Mouse (Mus musculus): ENCODE data around the gene Nt5dc3.

The Nt5dc3 gene

GRCm38 (mm10) chr10:86777614-86778319, 1.0 kb upstream of the Nt5dc3 start:
- in situ Hi-C loops (cut with MboI, MseI): loop anchor here (5.0 to 10.0 kb wide), 2 partner anchors 75 to 1863 kb away; partner anchors contain the start of gene Ric8b (in 1 of the 2)

- in situ Hi-C loops (cut with MboI, MseI): loop anchor here (5.0 to 10.0 kb wide), 2 partner anchors 77 to 1864 kb away; partner anchors contain the start of gene Ric8b (in 1 of the 2)
Observed at GRCm38 (mm10) chr10:86779117-86779755, 431 bp downstream of the Nt5dc3 start.

GRCm38 (mm10) chr10:86779816-86780500, 1.2 kb downstream of the Nt5dc3 start:
- in situ Hi-C loops (cut with MboI, MseI): loop anchor here (5.0 to 10.0 kb wide), 2 partner anchors 78 to 1865 kb away; partner anchors contain the start of gene Ric8b (in 1 of the 2)

GRCm38 (mm10) chr10:86781641-86782040, 2.8 kb downstream of the Nt5dc3 start:
- in situ Hi-C loops (cut with MboI, MseI): no loop called here

GRCm38 (mm10) chr10:86782656-86783055, 3.9 kb downstream of the Nt5dc3 start:
- in situ Hi-C loops (cut with MboI, MseI): no loop called here

- in situ Hi-C loops (cut with MboI, MseI): no loop called here
Observed at GRCm38 (mm10) chr10:86783561-86783960, 4.8 kb downstream of the Nt5dc3 start.

- in situ Hi-C loops (cut with MboI, MseI): no loop called here
Observed at GRCm38 (mm10) chr10:86784126-86784675, 5.4 kb downstream of the Nt5dc3 start.

- in situ Hi-C loops (cut with MboI, MseI): no loop called here
Observed at GRCm38 (mm10) chr10:86785396-86785795, 6.6 kb downstream of the Nt5dc3 start.

GRCm38 (mm10) chr10:86786083-86786482, 7.3 kb downstream of the Nt5dc3 start:
- in situ Hi-C loops (cut with MboI, MseI): no loop called here

GRCm38 (mm10) chr10:86788193-86788592, 9.4 kb downstream of the Nt5dc3 start:
- in situ Hi-C loops (cut with MboI, MseI): no loop called here

- in situ Hi-C loops (cut with MboI, MseI): no loop called here
Observed at GRCm38 (mm10) chr10:86789146-86789672, 10.4 kb downstream of the Nt5dc3 start.

- in situ Hi-C loops (cut with MboI, MseI): no loop called here
Observed at GRCm38 (mm10) chr10:86791507-86792184, 12.8 kb downstream of the Nt5dc3 start.

GRCm38 (mm10) chr10:86793509-86793951, 14.7 kb downstream of the Nt5dc3 start:
- in situ Hi-C loops (cut with MboI, MseI): no loop called here

- in situ Hi-C loops (cut with MboI, MseI): no loop called here
Observed at GRCm38 (mm10) chr10:86794196-86794595, 15.4 kb downstream of the Nt5dc3 start.

- in situ Hi-C loops (cut with MboI, MseI): no loop called here
Observed at GRCm38 (mm10) chr10:86794794-86795535, 16.2 kb downstream of the Nt5dc3 start.

GRCm38 (mm10) chr10:86796073-86796741, 17.4 kb downstream of the Nt5dc3 start:
- in situ Hi-C loops (cut with MboI, MseI): no loop called here

GRCm38 (mm10) chr10:86807362-86807761, 28.6 kb downstream of the Nt5dc3 start:
- in situ Hi-C loops (cut with MboI, MseI): no loop called here

GRCm38 (mm10) chr10:86808013-86808758, 29.4 kb downstream of the Nt5dc3 start:
- in situ Hi-C loops (cut with MboI, MseI): no loop called here

- in situ Hi-C loops (cut with MboI, MseI): no loop called here
Observed at GRCm38 (mm10) chr10:86810000-86810399, 31.2 kb downstream of the Nt5dc3 start.

Measured in T-helper 17 cell (primary cell).